Mouse (Mus musculus) gastrocnemius, adult 8-10 months (tissue): ENCODE measurements around the gene Acadsb. TPM values are rescaled to one million over a fixed set of nuclear protein-coding genes. Genes with fewer than 3 reads are reported as not detected.

ENCODE experiments used
- DNase-seq, 2 experiments: peaks; one replicate each; pipeline ENCODE4 v3.0.0; 2022; ENCODE audit warnings: low spot score in 2 of 2
- total RNA-seq, 4 experiments: library from RNA; stranded (reverse); gene quantifications; 2 replicates each; pipeline ENCODE4 v1.2.4; 2022

Gene Acadsb
- total RNA-seq, 4 experiments from 2014 or later, result 146 to 202 (median 176) TPM

- no peak for DNase-seq
These were observed 54.8 kb downstream of the Acadsb start for GRCm38 (mm10) chr7:131465117-131465601.

DNA sequence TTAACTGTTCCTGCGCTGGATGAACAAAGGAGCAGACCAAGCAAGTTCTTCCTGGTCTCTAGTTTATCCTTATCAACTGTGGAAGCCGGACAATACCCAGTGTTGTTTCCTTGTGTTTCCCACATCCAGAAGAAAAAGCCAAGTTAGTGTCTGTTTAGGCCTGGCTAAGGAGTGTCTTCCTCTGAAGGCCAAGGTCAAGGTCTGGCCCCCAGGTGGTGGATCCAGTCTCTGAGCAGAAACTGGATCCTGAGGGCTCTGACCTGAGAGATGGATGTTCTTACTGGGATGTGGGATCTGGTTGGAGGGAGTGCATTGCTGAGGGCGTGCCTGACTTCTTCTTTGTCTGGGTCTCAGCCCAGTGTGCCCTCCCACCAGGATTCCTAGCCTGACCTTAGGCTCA is 55.3 kb downstream of the Acadsb start:
- DNase-seq, result no peak

GRCm38 (mm10) chr7:131467312-131467711 is 56.9 kb downstream of the Acadsb start:
- DNase-seq, result no peak

DNA sequence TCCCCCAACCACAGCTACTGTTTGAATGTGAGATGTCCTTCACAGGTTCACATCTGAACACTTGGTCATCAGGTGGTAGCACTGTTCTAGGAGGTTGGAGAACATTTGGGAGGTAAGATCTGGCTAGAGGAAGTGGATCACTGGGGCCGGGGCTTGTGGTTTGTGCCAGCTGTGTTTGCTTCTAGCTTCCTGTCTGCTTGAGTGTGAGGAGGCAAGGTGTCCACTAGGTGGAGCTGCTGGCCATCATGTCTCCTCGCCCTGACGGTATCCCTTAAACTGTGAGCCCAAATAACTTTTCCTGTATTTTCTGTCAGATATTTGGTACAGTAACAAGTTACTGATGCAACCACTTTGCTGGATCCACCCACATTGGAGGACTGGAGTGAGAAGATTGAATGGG is 59.1 kb downstream of the Acadsb start:
- no peak for DNase-seq

DNA sequence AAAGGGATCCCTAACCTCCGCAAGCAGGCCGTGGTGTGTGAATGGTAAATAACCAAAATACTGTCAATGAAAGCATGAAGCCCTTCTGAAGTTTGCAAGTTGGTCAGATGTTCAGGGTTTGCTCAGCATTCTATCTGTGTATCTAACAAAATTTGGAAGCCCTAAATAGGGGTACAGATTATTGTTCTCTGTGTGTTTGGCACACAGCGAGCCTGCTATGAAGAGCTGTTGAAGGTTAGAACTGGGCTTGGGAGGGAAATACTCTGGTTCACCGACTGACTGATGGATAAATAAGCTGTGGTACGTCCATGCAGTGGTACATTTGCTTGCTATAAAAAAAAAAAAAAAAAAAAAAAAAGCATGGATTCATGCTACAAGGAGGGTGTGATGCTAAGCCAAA is 61.1 kb downstream of the Acadsb start:
- no peak for DNase-seq

- no peak for DNase-seq
These were observed 66.7 kb downstream of the Acadsb start for GRCm38 (mm10) chr7:131477140-131477539.

DNA sequence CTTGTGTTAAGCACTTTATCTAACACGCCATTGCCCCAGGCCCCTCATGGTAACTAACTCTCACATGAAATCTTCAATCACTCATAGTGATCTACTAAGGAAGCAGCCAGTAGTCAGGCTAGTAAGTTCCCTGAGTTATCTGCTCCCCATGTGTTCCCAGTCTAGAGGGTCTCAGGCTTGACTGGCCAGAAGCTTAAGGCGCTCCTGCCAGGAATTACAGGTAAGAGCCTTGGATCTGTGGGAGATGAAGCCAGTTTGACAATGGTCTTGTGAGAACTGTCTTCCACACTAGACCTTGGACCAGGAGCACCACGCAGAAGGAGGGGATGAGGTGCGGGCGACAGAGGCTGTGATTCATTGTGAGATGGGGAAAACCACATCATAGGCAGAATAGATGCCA is 68.0 kb downstream of the Acadsb start:
- no peak for DNase-seq

Other genes starting within 250 kb of the Acadsb start
- gene 5430419D17Rik, start 236.2 kb upstream of the Acadsb start, total RNA-seq, result not detected
- gene Cuzd1, start 88.3 kb upstream of the Acadsb start, total RNA-seq, result under 1 TPM; 0.63 to 0.99 (median 0.91) TPM
- gene Fam24b, start 81.1 kb upstream of the Acadsb start, total RNA-seq, result not detected
- not detected for gene Fam24a, start 76.7 kb upstream of the Acadsb start, total RNA-seq
- gene 2310057M21Rik, start 47.8 kb upstream of the Acadsb start, total RNA-seq, result 10 to 100 TPM; 14.4 to 19.2 (median 16.4) TPM
- gene Pstk, start 39.5 kb upstream of the Acadsb start, total RNA-seq, result 10 to 100 TPM; 28.2 to 45.0 (median 39.4) TPM
- gene Ikzf5, start 80 bp upstream of the Acadsb start, total RNA-seq, result 10 to 100 TPM; 28.3 to 38.2 (median 32.7) TPM
- gene Hmx3, start 132.3 kb downstream of the Acadsb start, total RNA-seq, result not detected
- not detected for gene Hmx2, start 138.2 kb downstream of the Acadsb start, total RNA-seq
- gene Bub3, start 149.6 kb downstream of the Acadsb start, total RNA-seq, result 10 to 100 TPM; 30.5 to 36.3 (median 32.4) TPM